Mouse (Mus musculus) right cerebral cortex, postnatal 36 days (tissue): ENCODE measurements around the gene Ptbp1.

Experiments
- DNase-seq, 2 experiments: peaks; one replicate each; pipeline ENCODE4 v3.0.0; 2022; ENCODE audit warnings: low spot score in 2 of 2, mixed read lengths in 1 of 2

Ptbp1 gene

GRCm38 (mm10) chr10:79853860-79854795, at the start of gene Ptbp1:
Ptbp1 (plus strand) TSS chr10:79854427.
- DNase-seq, result peak; percentile 100

DNA sequence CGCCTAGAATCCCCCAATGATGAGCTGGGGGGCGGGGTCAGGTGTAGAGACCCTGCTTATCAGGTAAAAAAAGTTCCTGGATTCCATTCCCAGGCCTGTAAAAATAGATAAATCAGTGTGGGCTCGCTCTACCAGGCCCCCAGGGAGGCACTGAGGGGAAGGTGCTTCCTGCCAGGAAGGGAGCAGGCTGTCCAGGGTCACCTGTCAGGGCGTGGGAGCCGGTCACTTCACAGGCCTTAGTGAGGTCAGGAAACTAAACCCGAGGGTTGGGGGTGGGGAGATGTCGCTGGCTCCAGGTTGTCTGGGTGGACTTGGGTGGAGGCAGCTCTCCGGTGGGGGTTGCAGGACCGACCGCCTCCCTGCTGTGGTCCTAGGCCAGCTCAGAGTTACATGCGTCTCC, 48.6 kb upstream of the Ptbp1 start:
- no peak for DNase-seq

DNA sequence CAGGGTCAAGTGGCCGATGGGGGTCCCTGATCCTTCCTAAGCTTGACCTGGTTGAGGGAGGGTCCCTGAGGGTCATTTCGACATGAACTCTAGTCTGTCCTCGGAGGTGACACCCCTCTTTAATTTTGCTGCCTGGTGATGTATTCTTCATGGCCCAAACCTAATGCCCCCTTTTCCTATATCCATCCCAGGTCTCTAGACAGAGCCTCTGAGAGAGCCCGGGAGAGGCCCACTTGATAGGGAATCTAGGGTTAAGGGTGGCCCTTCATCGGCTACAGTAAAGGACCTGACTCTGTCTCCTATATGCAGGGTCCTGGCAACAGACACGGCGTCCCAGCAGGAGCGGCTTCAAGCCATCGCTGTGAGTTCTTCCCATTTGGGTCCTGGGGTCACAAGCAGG, 47.9 kb upstream of the Ptbp1 start:
- no peak for DNase-seq

GRCm38 (mm10) chr10:79806972-79807371, 47.3 kb upstream of the Ptbp1 start:
- DNase-seq, result no peak

GRCm38 (mm10) chr10:79807826-79808225, 46.4 kb upstream of the Ptbp1 start:
- no peak for DNase-seq

DNA sequence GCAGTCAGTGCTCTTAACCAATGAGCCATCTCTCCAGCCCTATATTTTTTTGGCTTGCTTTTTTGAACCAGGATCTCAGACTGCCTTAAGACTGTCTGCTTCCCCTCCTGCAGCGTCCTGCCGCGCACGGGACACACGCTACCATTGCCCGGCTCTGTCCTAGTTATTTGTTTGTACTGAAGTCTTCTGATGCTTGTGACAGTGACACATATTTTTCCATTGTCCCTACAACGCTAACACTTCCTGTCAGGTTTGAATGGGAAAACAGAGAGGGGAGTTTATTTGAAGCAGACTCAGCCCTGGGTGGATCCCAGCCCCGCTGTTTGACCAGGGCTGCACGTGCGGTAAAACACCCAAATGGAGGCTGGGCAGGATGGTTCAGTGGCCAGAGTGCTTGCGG, 45.5 kb upstream of the Ptbp1 start:
- DNase-seq, result no peak

DNA sequence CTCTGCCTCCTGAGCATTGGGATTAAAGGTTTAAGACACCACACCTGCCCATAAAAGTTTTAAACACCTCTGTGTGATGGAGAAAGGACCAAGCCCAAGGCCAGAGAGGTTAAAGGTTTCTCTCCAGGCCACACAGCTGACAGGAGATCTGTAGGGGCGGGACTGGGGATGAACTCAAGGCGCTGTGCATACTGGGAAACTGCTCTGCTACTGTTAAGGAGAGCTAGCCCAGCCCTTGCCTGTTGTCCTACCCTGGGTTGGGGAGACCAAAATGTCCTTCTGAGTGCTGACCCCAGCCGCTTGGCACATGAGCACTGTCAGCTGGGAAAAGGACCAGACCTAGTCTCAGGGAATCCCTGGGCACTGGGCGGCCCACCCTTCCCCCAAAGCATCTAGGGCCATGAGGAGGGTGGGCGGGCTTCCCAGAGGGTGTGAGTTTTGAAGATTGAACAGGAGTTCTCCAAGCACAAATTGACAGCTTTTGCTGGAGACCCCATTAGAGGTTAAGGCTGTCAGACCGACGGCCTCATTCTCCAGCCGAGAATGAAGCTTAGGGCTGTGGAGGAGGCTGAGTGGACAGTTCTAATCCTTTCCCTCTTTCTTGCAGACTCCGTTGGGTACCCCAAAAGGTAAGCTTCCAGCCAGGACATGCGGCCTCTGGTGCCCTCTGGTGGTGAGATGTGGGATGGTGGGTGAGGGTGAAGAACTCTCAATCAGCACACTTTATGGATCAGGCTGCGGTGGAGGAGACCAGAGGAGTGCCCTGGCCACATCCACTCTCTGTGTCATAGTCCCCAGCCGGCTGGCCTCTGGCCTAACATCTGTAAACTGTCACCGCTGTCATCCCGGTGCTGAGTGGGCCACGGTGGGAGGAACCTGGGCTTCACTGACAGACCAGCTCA, 42.2 kb upstream of the Ptbp1 start:
- peak; percentile 62 to 69 for DNase-seq

- DNase-seq, result no peak
Observed at GRCm38 (mm10) chr10:79814271-79814842, 39.9 kb upstream of the Ptbp1 start.

GRCm38 (mm10) chr10:79815671-79816494, 38.3 kb upstream of the Ptbp1 start:
- DNase-seq, result no peak

DNA sequence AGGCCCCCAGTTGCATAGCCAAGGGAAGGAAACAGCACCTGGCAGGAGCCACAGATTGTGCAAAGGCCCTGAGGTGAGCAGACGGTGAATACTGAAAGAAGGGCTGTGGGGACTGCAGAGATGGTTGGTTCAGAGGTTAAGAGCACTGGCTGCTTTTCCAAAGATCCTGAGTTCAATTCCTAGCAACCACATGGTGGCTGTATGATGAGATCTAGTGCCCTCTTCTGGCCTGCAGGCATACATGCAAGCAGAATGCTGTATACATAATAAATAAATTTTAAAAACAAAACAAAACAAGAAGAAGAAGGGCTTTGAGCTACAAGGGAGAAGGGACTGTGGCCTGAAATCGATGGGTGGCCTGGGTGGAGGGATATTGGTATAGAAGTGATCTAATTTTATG, 37.1 kb upstream of the Ptbp1 start:
- no peak for DNase-seq

GRCm38 (mm10) chr10:79818225-79818624, 36.0 kb upstream of the Ptbp1 start:
- DNase-seq, result no peak

GRCm38 (mm10) chr10:79819606-79820005, 34.6 kb upstream of the Ptbp1 start:
- DNase-seq, result no peak

GRCm38 (mm10) chr10:79820277-79820676, 34.0 kb upstream of the Ptbp1 start:
- no peak for DNase-seq

- no peak for DNase-seq
Observed at GRCm38 (mm10) chr10:79820782-79821181, 33.4 kb upstream of the Ptbp1 start, which contains the start of gene Misp. Misp (plus strand) TSS chr10:79820989.

DNA sequence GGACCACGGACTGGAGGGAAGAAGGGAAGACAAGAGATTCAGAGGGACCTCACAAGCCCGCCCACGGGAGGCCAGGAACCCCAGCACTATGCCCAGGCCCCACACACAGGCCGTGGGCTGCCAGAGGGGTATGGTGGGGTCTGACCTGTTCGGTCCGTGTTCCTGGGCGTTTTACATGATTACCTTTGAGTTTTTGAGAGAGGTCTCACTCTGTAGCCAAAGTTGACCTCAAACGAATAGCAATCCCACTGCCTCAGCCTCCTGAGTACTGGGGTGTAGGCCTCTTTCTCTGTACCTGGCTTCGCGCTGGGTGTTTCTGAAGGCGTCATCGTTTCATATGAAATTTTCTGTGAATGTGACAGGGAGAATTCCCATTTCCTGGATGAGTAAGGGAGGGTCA, 32.5 kb upstream of the Ptbp1 start:
- DNase-seq, result no peak

DNA sequence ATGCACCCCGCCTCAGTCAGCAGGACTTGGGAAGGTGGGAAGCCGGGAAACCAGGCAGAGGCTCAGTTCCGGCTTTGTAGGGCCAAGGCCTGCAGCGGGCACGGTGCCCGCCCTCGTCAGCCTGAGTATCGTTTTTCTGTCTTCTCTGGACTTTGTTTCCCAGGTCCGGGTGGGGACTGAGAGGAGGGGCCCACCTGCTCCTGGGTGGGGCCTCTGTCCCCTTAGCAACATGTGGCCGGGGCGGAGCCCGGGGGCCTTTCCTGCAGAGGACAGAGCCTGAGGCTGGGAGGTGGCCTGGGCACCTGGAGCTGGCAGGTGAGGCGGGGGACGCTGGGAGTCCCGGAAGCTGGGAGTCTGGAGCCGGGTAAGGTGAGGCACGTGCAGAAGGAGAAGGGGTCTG, 31.9 kb upstream of the Ptbp1 start:
- DNase-seq, result no peak

- no peak for DNase-seq
Observed at GRCm38 (mm10) chr10:79823011-79823410, 31.2 kb upstream of the Ptbp1 start.

DNA sequence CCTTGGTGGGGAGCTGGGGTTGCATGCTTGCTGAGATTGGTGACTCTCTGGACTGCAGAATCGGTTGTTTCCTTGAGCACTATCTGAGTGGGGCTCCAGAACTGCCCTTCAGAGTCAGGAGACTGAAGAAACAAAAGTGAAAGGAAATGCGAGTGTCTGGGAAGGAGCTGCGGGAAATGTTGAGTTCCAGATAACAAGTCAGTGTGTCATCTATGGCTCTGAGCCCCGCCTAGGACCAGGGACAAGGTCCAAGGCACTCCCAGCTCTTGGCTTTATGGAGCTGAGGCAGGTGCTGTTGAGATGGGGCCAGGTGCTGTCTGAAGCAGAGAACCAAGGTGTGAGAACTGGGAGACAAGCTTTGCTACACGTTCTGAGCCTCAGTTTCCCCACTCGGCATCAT, 29.8 kb upstream of the Ptbp1 start:
- DNase-seq, result no peak

- no peak for DNase-seq
Observed at GRCm38 (mm10) chr10:79831583-79831982, 22.6 kb upstream of the Ptbp1 start.

DNA sequence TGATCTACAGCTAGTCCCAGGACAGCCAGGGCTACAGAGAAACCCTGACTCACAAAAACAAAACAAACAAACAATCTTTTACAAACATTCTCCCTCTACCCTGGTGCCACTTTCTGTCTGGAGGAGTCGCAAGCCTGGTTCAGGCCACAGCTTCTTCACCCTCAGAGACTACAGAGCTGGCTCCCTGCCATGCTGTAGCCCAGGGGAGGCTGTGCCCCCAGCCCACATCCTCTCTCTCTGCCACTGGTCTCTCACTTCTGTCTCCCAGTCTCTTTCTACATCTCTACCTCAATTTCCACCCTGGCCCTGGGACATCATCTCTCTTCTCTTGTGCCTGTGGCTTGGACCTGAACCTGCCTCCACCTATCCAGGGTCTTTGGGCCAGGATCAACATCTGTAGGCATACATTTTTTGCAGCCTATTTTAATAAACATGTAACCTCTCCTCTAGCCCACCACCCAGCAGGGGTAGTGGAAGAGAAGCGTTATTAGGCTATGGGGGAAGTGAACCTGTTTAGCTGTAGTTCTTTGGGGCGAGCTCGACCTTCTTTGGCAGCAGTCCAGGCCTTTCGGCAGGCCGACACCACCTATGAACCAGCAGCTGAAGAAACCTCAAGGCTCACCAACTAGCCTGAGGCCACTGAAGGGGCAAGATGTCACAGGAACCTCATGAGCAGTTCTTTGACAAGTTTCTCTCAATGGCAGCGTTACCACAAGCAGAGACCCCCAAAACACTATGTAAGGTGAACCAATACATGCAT, 22.0 kb upstream of the Ptbp1 start:
- DNase-seq, result no peak

DNA sequence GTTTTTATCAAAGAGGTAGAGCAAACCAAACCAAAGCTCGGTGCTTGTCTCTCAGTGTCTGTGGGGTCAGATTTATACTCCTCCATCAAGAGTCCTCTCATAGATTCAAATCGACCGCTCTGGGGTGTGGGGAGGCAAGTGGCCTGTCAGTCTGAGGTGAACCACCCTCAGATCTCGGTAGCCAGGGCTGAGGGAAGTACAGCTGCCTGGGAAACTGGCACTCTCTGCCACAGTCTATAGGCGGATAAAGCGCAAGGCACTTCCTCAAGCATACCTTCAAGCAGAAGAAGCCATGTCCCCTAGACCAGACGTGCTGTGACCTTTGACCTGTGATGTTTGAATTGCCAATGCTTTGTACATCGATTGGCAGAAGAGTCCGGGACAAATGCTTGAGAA, 21.4 kb upstream of the Ptbp1 start:
- no peak for DNase-seq
